Comparison of ENCODE assay signal across 25 mouse cellular contexts in the genomic region with DNA sequence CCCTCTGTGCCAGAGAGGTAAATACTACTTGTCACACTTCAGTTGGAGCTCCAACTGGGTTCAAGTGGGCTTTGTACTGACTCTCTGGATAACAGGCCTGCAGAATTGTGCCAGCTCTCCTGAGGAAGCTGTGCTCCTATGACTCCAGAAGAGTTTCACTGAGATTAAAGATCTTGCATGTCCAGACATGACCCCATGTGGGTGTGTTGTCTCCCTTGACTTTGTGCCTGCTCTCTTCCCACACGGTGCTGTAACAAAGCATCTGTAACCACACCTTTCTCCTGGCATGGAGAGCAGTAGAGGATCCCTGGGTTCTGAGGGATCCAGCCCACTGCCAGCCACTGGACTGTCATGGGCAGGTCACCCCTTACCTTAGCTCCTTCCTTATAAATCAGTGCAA.
DNase-seq lines count a peak whose midpoint lies in the region; ATAC-seq lines count a peak whose summit lies in the region.
"Had no signal": no experiment of that assay in that cellular context is flagged by ENCODE, and none has a peak within 500 bp of the region (broad histone marks: within the 10 kb centered on the region; RNA-seq: fewer than 3 reads in every experiment).

No protein-coding gene starts in this region.

- intact Hi-C loops in heart, postnatal 25 days (cut with DNase I), result no loop called here
- intact Hi-C loops in gastrocnemius, postnatal 36 days (cut with DNase I), result no loop called here

- peaks cover 76% of the 10 kb centered on the region for H3K36me3 ChIP-seq in midbrain, embryonic 13.5 days

- H3K27ac ChIP-seq in midbrain, embryonic 13.5 days, result no peak overlapping the region
- H3K27ac ChIP-seq: forebrain, embryonic 12.5 days; hindbrain, embryonic 15.5 days; neural tube, embryonic 13.5 days had no signal

- peak; percentile 63 for DNase-seq in heart, adult 11 months
- no peak for DNase-seq in heart, postnatal 25 days (ENCODE audit: low spot score)
- peak; percentile 23 for DNase-seq in lung, postnatal 25 days (ENCODE audit: low spot score)
- no peak for DNase-seq in lung, postnatal 4 days
- peak; percentile 94 for DNase-seq in fat pad, adult 2 months (ENCODE audit: extremely low read depth, low read depth, low spot score)
- DNase-seq in gastrocnemius, postnatal 36 days, result no peak
- DNase-seq: adrenal gland, postnatal 10 days; cerebellum, adult 8-10 months; cerebellum, postnatal 25 days; gastrocnemius, postnatal 10 days; heart, adult 18-20 months; heart, postnatal 4 days; kidney, adult 18-20 months; kidney, postnatal 36 days; layer of hippocampus, postnatal 36 days; thymus, postnatal 4 days had no signal

- no peak overlapping the region for H3K9ac ChIP-seq in midbrain, embryonic 13.5 days (replicated peaks)
- H3K9ac ChIP-seq: forebrain, embryonic 12.5 days; hindbrain, embryonic 15.5 days; neural tube, embryonic 13.5 days had no signal

- ATAC-seq in midbrain, embryonic 13.5 days, result no peak
- ATAC-seq: inflammation-experienced regulatory T-cells, adult 6 months had no signal

- H3K4me1 ChIP-seq in midbrain, embryonic 13.5 days (replicated peaks), result peaks cover 6% of the 10 kb centered on the region; the same call in 1 of the 2 replicates
- H3K4me1 ChIP-seq: hindbrain, embryonic 15.5 days had no signal

- H3K27me3 ChIP-seq in midbrain, embryonic 13.5 days, result no peaks in the 10 kb centered on the region
- H3K27me3 ChIP-seq: forebrain, embryonic 12.5 days; hindbrain, embryonic 15.5 days; neural tube, embryonic 13.5 days had no signal

- no peak overlapping the region for H3K4me3 ChIP-seq in midbrain, embryonic 13.5 days (replicated peaks)
- H3K4me3 ChIP-seq: erythroblast, embryonic 14.5 days; forebrain, embryonic 12.5 days; hindbrain, embryonic 15.5 days; neural tube, embryonic 13.5 days had no signal

- no peaks in the 10 kb centered on the region for H3K9me3 ChIP-seq in midbrain, embryonic 13.5 days
- H3K9me3 ChIP-seq: forebrain, embryonic 12.5 days; hindbrain, embryonic 15.5 days; neural tube, embryonic 13.5 days had no signal

- H3K4me2 ChIP-seq in midbrain, embryonic 13.5 days (replicated peaks), result no peak overlapping the region
- H3K4me2 ChIP-seq: forebrain, embryonic 12.5 days; heart, embryonic 11.5 days; hindbrain, embryonic 15.5 days; liver, embryonic 11.5 days; midbrain, embryonic 11.5 days; neural tube, embryonic 13.5 days had no signal

- WGBS in midbrain, embryonic 13.5 days, result 81% methylated on average over 1 of the region's 1 CpGs

Comparison
In these comparisons a context has a peak if more than half of its experiments do, and no peak if none do; other contexts are left out.
1. DNase-seq: peak in heart, adult 11 months (single experiment), lung, postnatal 25 days (single experiment) and fat pad, adult 2 months (single experiment); none in heart, postnatal 25 days (single experiment), lung, postnatal 4 days (0 of 2) and gastrocnemius, postnatal 36 days (0 of 2).